Mouse (Mus musculus) heart, postnatal 36 days (tissue): ENCODE measurements around the gene Plac8. TPM values are rescaled to one million over a fixed set of nuclear protein-coding genes. Genes with fewer than 3 reads are reported as not detected.
A peak's percentile ranks its signal among the peaks of the same experiment; 100 is the strongest.

ENCODE experiments used
- DNase-seq, 2 experiments: peaks; one replicate each; pipeline ENCODE4 v3.0.0; 2021 to 2022
- intact Hi-C: fragments of 180-260 bp; cut with DNase I; formaldehyde crosslinking; loops from one replicate; pipeline ENCODE4 v1.15.1; 2025
- total RNA-seq, 2 experiments: library from RNA; stranded (reverse); gene quantifications; 2 replicates each; pipeline ENCODE4 v1.2.3; 2021

The Plac8 gene
- 1 to 10 TPM in 1 of 2 experiments, under 1 TPM in 1; 0.79 to 1.1 TPM for total RNA-seq

- intact Hi-C loops: no loop called here
- no peak for DNase-seq
Observed at GRCm38 (mm10) chr5:100572069-100572468, at the start of gene Plac8. Gene Plac8 (minus strand): TSS chr5:100572245.

- DNase-seq: no peak
- intact Hi-C loops: no loop called here
Observed at GRCm38 (mm10) chr5:100620952-100621351, 48.9 kb upstream of the Plac8 start.

GRCm38 (mm10) chr5:100619586-100620275, 47.7 kb upstream of the Plac8 start:
- intact Hi-C loops: no loop called here
- DNase-seq: no peak

GRCm38 (mm10) chr5:100613896-100614768, 42.1 kb upstream of the Plac8 start:
- no peak for DNase-seq
- intact Hi-C loops: no loop called here

- intact Hi-C loops: no loop called here
- DNase-seq: no peak
Observed at GRCm38 (mm10) chr5:100607868-100608267, 35.8 kb upstream of the Plac8 start.

- no peak for DNase-seq
- intact Hi-C loops: no loop called here
Observed at GRCm38 (mm10) chr5:100607090-100607762, 35.2 kb upstream of the Plac8 start.

- peak; percentile 67 to 74 for DNase-seq
- intact Hi-C loops: no loop called here
Observed at GRCm38 (mm10) chr5:100605828-100606229, 33.8 kb upstream of the Plac8 start.

- intact Hi-C loops: no loop called here
- no peak for DNase-seq
Observed at GRCm38 (mm10) chr5:100604061-100604460, 32.0 kb upstream of the Plac8 start.

- no peak for DNase-seq
- intact Hi-C loops: no loop called here
Observed at GRCm38 (mm10) chr5:100601864-100602263, 29.8 kb upstream of the Plac8 start.

- intact Hi-C loops: no loop called here
- no peak for DNase-seq
Observed at GRCm38 (mm10) chr5:100598961-100599463, 27.0 kb upstream of the Plac8 start.

GRCm38 (mm10) chr5:100597886-100598485, 25.9 kb upstream of the Plac8 start:
- intact Hi-C loops: no loop called here
- no peak for DNase-seq

- no peak for DNase-seq
- intact Hi-C loops: no loop called here
Observed at GRCm38 (mm10) chr5:100595999-100596398, 24.0 kb upstream of the Plac8 start.

- intact Hi-C loops: no loop called here
- no peak for DNase-seq
Observed at GRCm38 (mm10) chr5:100594803-100595467, 22.9 kb upstream of the Plac8 start.

GRCm38 (mm10) chr5:100590505-100590904, 18.5 kb upstream of the Plac8 start:
- intact Hi-C loops: no loop called here
- DNase-seq: no peak

- intact Hi-C loops: no loop called here
- DNase-seq: no peak
Observed at GRCm38 (mm10) chr5:100587626-100588025, 15.6 kb upstream of the Plac8 start.

- intact Hi-C loops: no loop called here
- no peak for DNase-seq
Observed at GRCm38 (mm10) chr5:100587136-100587535, 15.1 kb upstream of the Plac8 start.

GRCm38 (mm10) chr5:100585657-100586056, 13.6 kb upstream of the Plac8 start:
- DNase-seq: no peak
- intact Hi-C loops: no loop called here

- intact Hi-C loops: no loop called here
- no peak for DNase-seq
Observed at GRCm38 (mm10) chr5:100585206-100585644, 13.2 kb upstream of the Plac8 start.

GRCm38 (mm10) chr5:100583066-100583465, 11.0 kb upstream of the Plac8 start:
- intact Hi-C loops: no loop called here
- DNase-seq: no peak

GRCm38 (mm10) chr5:100582435-100582826, 10.4 kb upstream of the Plac8 start:
- intact Hi-C loops: no loop called here
- no peak for DNase-seq
